Mouse (Mus musculus) B cell, adult 67 days (primary cell): ENCODE results near the gene Arl4c. TPM values are rescaled to one million over a fixed set of nuclear protein-coding genes. Genes with fewer than 3 reads are reported as not detected.

ENCODE experiments used
- total RNA-seq, 2 experiments: library from RNA; stranded (reverse); gene quantifications; 4 replicates each; pipeline ENCODE4 v1.2.4; 2023

Gene Arl4c
- total RNA-seq = 1 to 10 TPM; 5.7 to 6.1 TPM

GRCm38 (mm10) chr1:88701870-88702661, at the start of gene Arl4c:
Arl4c (minus strand) TSS chr1:88702221.

Other genes with a start within 250 kb of the Arl4c start
- gene Glrp1, start 192.2 kb downstream of the Arl4c start, total RNA-seq = not detected